Mouse (Mus musculus): Measurements from ENCODE around the gene Slc51b. TPM values are rescaled to one million over a fixed set of nuclear protein-coding genes. Genes with fewer than 3 reads are reported as not detected.

Slc51b gene
- polyA plus RNA-seq, 1 experiment = not detected

GRCm38 (mm10) chr9:65404331-65405183 is 18.2 kb downstream of the Slc51b start:
- H3K4me3 ChIP-seq = no peak overlapping the region
- H3K36me3 ChIP-seq (ENCODE audit: control insufficient read depth, insufficient read depth) = no peaks in the 10 kb centered on the region
- peak overlapping the region; percentile 38 for H3K4me2 ChIP-seq (ENCODE audit: low read depth)
- no peaks in the 10 kb centered on the region for H3K27me3 ChIP-seq (ENCODE audit: control insufficient read depth, insufficient read depth, insufficient read length)
- H3K79me2 ChIP-seq (ENCODE audit: control insufficient read depth, insufficient read depth) = no peaks in the 10 kb centered on the region
- no peak overlapping the region for H3ac ChIP-seq (ENCODE audit: control insufficient read depth, insufficient read length)
- TF ChIP-seq MAX (IDR thresholded peaks at IDR 0.05; ENCODE audit: low read depth) = no peak
- TF ChIP-seq MYOD1 (IDR thresholded peaks at IDR 0.05; ENCODE audit: control insufficient read depth in 1 of 3, insufficient read length in 2 of 3, low read depth in 2 of 3) = no peak
- TF ChIP-seq TCF3 (IDR thresholded peaks at IDR 0.05; ENCODE audit: insufficient read length, low read depth) = no peak
- TF ChIP-seq POLR2AphosphoS2 (IDR thresholded peaks at IDR 0.05; ENCODE audit: insufficient read length, low read depth) = no peak
- TF ChIP-seq POLR2A (IDR thresholded peaks at IDR 0.05; ENCODE audit: insufficient read length, low read depth) = no peak
- no peak for TF ChIP-seq CEBPB (IDR thresholded peaks at IDR 0.05; ENCODE audit: insufficient read depth, poor library complexity, severe bottlenecking)
- no peak for TF ChIP-seq SRF (IDR thresholded peaks at IDR 0.05; ENCODE audit: control insufficient read depth, insufficient read length, low read depth)
- TF ChIP-seq MYOG (IDR thresholded peaks at IDR 0.05; ENCODE audit: control insufficient read depth in 1 of 3, insufficient read depth in 1 of 3, insufficient read length in 2 of 3, low read depth in 2 of 3) = no peak
- no peak for TF ChIP-seq USF1 (IDR thresholded peaks at IDR 0.05; ENCODE audit: low read depth)
- TF ChIP-seq TCF12 (IDR thresholded peaks at IDR 0.05; ENCODE audit: insufficient read depth, poor library complexity, severe bottlenecking) = no peak
- TF ChIP-seq E2F4 (IDR thresholded peaks at IDR 0.05; ENCODE audit: insufficient read depth) = no peak
- TF ChIP-seq REST (IDR thresholded peaks at IDR 0.05; ENCODE audit: insufficient read depth, insufficient read length) = no peak

DNA sequence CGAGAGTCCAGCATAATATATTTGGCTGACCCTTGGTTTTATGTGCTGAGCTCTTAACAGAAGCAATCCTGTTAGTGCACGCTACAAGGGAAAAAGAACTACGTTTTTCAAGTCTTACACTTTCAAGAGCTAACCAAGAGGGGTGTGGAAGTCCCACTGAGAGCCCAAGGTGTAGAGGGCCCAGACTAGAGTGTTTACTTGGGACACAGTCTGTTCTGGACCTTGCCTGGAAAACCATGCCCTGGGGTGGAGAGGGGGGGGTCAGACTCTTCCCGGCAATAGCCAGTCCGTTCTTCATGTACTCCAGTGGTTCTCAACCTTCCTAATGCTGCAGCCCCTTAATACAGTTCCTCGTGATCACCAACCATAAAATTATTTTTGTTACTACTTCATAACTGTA is 22.8 kb downstream of the Slc51b start:
- TF ChIP-seq REST (IDR thresholded peaks at IDR 0.05; ENCODE audit: insufficient read depth, insufficient read length) = no peak
- TF ChIP-seq MYOG (IDR thresholded peaks at IDR 0.05; ENCODE audit: control insufficient read depth in 1 of 3, insufficient read depth in 1 of 3, insufficient read length in 2 of 3, low read depth in 2 of 3) = no peak
- no peak for TF ChIP-seq SRF (IDR thresholded peaks at IDR 0.05; ENCODE audit: control insufficient read depth, insufficient read length, low read depth)
- no peak for TF ChIP-seq POLR2AphosphoS2 (IDR thresholded peaks at IDR 0.05; ENCODE audit: insufficient read length, low read depth)
- no peak for TF ChIP-seq E2F4 (IDR thresholded peaks at IDR 0.05; ENCODE audit: insufficient read depth)
- TF ChIP-seq TCF3 (IDR thresholded peaks at IDR 0.05; ENCODE audit: insufficient read length, low read depth) = no peak
- TF ChIP-seq TCF12 (IDR thresholded peaks at IDR 0.05; ENCODE audit: insufficient read depth, poor library complexity, severe bottlenecking) = no peak
- no peak for TF ChIP-seq USF1 (IDR thresholded peaks at IDR 0.05; ENCODE audit: low read depth)
- TF ChIP-seq MYOD1 (IDR thresholded peaks at IDR 0.05; ENCODE audit: control insufficient read depth in 1 of 3, insufficient read length in 2 of 3, low read depth in 2 of 3) = no peak
- no peak for TF ChIP-seq POLR2A (IDR thresholded peaks at IDR 0.05; ENCODE audit: insufficient read length, low read depth)
- TF ChIP-seq CEBPB (IDR thresholded peaks at IDR 0.05; ENCODE audit: insufficient read depth, poor library complexity, severe bottlenecking) = no peak
- TF ChIP-seq MAX (IDR thresholded peaks at IDR 0.05; ENCODE audit: low read depth) = no peak
- Histone ChIP-seq H3K4me3 (no peak overlapping the region), H3ac (ENCODE audit: control insufficient read depth, insufficient read length) (no peak overlapping the region), H3K79me2 (ENCODE audit: control insufficient read depth, insufficient read depth) (no peaks in the 10 kb centered on the region), H3K4me2 (ENCODE audit: low read depth) (no peak overlapping the region), H3K36me3 (ENCODE audit: control insufficient read depth, insufficient read depth) (no peaks in the 10 kb centered on the region), H3K27me3 (ENCODE audit: control insufficient read depth, insufficient read depth, insufficient read length) (no peaks in the 10 kb centered on the region)

DNA sequence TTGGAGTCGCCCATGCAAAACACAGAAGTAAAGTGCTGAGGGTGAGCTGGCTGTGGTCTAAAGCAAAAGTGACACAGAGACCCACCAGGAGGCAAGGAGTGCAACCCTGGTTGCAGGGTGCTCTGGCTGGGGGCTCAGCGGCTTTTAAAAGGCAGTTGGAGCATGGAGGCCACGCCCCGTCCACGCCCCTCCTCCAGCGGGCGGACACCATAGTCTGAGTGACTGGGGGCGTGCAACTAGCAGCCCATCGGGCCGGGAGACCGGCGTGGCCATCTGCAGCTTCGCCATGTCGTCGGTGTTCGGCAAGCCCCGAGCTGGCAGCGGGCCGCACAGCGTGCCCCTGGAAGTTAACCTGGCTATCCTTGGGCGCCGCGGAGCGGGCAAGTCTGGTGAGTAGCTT is 24.5 kb downstream of the Slc51b start, which contains the start of gene Rasl12:
Gene Rasl12 (plus strand): TSS at position 228 of the 400 bp plus-strand sequence.
- no peak within 1 kb of the TSS for H3K4me2 ChIP-seq (ENCODE audit: low read depth)
- no peak within 1 kb of the TSS for H3ac ChIP-seq (ENCODE audit: control insufficient read depth, insufficient read length)
- no peak within 1 kb of the TSS for H3K4me3 ChIP-seq
- H3K27me3 ChIP-seq (ENCODE audit: control insufficient read depth, insufficient read depth, insufficient read length) = no peaks in the 10 kb centered on the region
- H3K79me2 ChIP-seq (ENCODE audit: control insufficient read depth, insufficient read depth) = no peaks in the 10 kb centered on the region
- TF ChIP-seq USF1 (IDR thresholded peaks at IDR 0.05; ENCODE audit: low read depth) (no peak), REST (IDR thresholded peaks at IDR 0.05; ENCODE audit: insufficient read depth, insufficient read length) (no peak), TCF12 (IDR thresholded peaks at IDR 0.05; ENCODE audit: insufficient read depth, poor library complexity, severe bottlenecking) (no peak), POLR2AphosphoS2 (IDR thresholded peaks at IDR 0.05; ENCODE audit: insufficient read length, low read depth) (no peak), MYOG (IDR thresholded peaks at IDR 0.05; ENCODE audit: control insufficient read depth in 1 of 3, insufficient read depth in 1 of 3, insufficient read length in 2 of 3, low read depth in 2 of 3) (no peak), MYOD1 (IDR thresholded peaks at IDR 0.05; ENCODE audit: control insufficient read depth in 1 of 3, insufficient read length in 2 of 3, low read depth in 2 of 3) (no peak), POLR2A (IDR thresholded peaks at IDR 0.05; ENCODE audit: insufficient read length, low read depth) (no peak), E2F4 (IDR thresholded peaks at IDR 0.05; ENCODE audit: insufficient read depth) (no peak), SRF (IDR thresholded peaks at IDR 0.05; ENCODE audit: control insufficient read depth, insufficient read length, low read depth) (no peak)
- no peaks in the 10 kb centered on the region for H3K36me3 ChIP-seq (ENCODE audit: control insufficient read depth, insufficient read depth)

DNA sequence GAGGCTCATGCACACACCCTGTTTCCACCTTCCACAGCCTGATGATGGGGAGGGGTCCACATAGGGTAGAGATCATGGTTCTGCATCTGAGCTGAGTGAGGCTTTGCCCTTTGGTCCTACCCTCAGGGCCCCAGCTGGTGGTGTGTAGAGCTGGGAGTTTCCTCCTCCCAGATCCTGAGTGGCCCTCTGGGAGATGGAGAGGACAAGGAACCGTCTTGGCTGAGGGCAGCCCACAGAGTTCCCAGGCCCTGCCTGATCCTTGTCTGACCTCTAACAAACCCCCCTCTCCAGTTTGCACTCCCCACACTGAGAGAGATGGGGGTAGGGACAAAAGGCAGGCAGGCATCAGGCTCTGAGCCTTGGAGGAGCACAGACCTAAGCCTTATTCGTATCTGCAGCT is 28.4 kb downstream of the Slc51b start:
- no peak overlapping the region for H3K4me3 ChIP-seq
- H3K36me3 ChIP-seq (ENCODE audit: control insufficient read depth, insufficient read depth) = no peaks in the 10 kb centered on the region
- no peak for TF ChIP-seq SRF (IDR thresholded peaks at IDR 0.05; ENCODE audit: control insufficient read depth, insufficient read length, low read depth)
- TF ChIP-seq TCF12 (IDR thresholded peaks at IDR 0.05; ENCODE audit: insufficient read depth, poor library complexity, severe bottlenecking) = no peak
- no peak for TF ChIP-seq MAX (IDR thresholded peaks at IDR 0.05; ENCODE audit: low read depth)
- TF ChIP-seq REST (IDR thresholded peaks at IDR 0.05; ENCODE audit: insufficient read depth, insufficient read length) = no peak
- no peak for TF ChIP-seq CEBPB (IDR thresholded peaks at IDR 0.05; ENCODE audit: insufficient read depth, poor library complexity, severe bottlenecking)
- TF ChIP-seq E2F4 (IDR thresholded peaks at IDR 0.05; ENCODE audit: insufficient read depth) = no peak
- no peak for TF ChIP-seq TCF3 (IDR thresholded peaks at IDR 0.05; ENCODE audit: insufficient read length, low read depth)
- no peak for TF ChIP-seq POLR2AphosphoS2 (IDR thresholded peaks at IDR 0.05; ENCODE audit: insufficient read length, low read depth)
- TF ChIP-seq USF1 (IDR thresholded peaks at IDR 0.05; ENCODE audit: low read depth) = no peak
- no peak for TF ChIP-seq MYOD1 (IDR thresholded peaks at IDR 0.05; ENCODE audit: control insufficient read depth in 1 of 3, insufficient read length in 2 of 3, low read depth in 2 of 3)
- no peak for TF ChIP-seq POLR2A (IDR thresholded peaks at IDR 0.05; ENCODE audit: insufficient read length, low read depth)
- no peak for TF ChIP-seq MYOG (IDR thresholded peaks at IDR 0.05; ENCODE audit: control insufficient read depth in 1 of 3, insufficient read depth in 1 of 3, insufficient read length in 2 of 3, low read depth in 2 of 3)
- H3ac ChIP-seq (ENCODE audit: control insufficient read depth, insufficient read length) = no peak overlapping the region
- H3K79me2 ChIP-seq (ENCODE audit: control insufficient read depth, insufficient read depth) = no peaks in the 10 kb centered on the region
- peaks cover 19% of the 10 kb centered on the region for H3K27me3 ChIP-seq (ENCODE audit: control insufficient read depth, insufficient read depth, insufficient read length)
- no peak overlapping the region for H3K4me2 ChIP-seq (ENCODE audit: low read depth)

Data from myocyte (in vitro differentiated cells).